Mouse (Mus musculus) T-helper 17 cell (primary cell): ENCODE measurements around the gene Acsm4.

ENCODE experiments used
- in situ Hi-C, 2 experiments: fragments of 300-600 bp; cut with MboI, MseI; formaldehyde crosslinking; loops; 1 replicate in 1 of 2; 2 replicates in 1 of 2; pipeline ENCODE4 v1.15.1; 2025; ENCODE audit warnings: high pct_unique_total_duplicates in 2 of 2

Gene Acsm4

DNA sequence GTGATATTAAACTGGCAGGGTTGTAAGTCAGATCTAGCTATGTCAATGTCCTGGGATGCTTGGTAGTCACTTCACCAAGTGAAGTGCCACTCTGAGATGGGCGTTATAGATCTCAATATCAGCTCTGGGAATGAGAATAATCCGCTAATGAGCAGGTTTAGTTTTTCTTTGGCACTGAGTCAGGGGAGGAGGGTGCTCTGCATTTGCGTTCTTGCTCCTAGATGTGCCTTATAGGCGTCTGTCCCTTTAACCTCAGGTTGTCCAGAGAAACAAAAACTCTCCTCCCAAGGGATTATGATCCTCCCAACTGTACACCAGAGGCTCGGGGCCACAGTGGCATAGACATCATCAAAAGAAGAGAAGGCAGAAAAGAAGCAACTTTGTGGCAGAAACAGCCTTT, at the start of gene Acsm4:
Gene Acsm4, plus strand, starts transcription at position 301 of the 400 bp plus-strand sequence.
- in situ Hi-C loops, result no loop called here

DNA sequence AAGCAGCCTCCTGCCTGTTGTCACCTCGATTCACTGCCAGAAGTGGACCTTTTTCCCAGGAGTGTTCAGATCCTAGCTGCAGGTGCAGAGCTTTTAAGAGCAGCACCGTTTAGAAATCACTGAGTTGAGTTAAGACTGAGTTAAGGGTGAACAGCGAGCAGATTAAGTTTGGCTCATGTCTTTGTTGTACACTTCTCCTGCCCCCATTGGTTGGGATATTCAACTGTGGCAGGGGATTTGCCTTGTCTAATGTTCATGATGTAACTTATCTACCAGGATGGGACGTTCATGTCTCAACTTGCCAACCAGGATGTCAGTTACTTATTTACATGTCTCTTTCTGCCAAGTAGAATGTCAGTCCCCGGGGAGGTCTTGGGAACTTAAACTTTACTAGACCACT, 47.5 kb upstream of the Acsm4 start:
- in situ Hi-C loops, result no loop called here

DNA sequence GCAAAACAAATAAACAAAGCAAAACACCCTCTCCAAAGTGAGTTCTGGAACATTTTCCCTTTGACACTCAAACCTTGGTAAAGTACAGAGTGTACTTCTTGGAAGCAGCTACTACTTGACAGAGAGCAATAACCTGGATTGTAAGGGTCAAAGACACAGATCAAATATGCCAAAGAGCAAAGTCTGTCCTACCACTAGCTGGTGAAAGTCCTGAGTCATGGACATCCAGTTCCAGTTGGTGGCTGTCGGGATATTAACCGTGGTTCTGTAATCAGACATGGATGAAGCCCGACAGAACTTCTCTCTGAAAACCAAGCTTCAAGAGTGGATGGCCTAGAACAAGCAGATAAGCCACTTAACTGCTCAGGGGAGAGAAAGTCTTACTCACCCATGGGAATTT, 21.9 kb upstream of the Acsm4 start:
- in situ Hi-C loops, result no loop called here

DNA sequence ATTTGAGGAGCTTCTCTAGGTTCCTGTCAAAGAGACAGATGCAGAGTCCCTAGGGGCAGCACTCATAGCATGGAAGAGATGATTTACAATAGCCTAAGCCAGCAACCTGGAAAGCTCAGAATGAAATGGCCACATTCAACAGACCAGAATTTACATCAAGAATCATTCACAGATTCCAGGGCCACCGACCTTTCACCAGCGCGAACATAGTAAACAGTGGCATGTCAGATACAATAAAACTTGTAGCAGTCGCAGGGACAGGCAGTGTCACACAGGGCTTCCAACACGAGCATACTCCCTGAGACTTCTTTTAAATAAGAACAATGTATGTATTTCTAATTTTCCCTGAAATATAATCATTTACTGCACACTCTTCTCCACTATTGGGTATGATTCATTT, 19.4 kb upstream of the Acsm4 start:
- in situ Hi-C loops, result loop anchor here in 1 of 2 experiments (10.0 kb wide), 1 partner anchor 1656 kb away; no protein-coding TSS in a partner anchor

DNA sequence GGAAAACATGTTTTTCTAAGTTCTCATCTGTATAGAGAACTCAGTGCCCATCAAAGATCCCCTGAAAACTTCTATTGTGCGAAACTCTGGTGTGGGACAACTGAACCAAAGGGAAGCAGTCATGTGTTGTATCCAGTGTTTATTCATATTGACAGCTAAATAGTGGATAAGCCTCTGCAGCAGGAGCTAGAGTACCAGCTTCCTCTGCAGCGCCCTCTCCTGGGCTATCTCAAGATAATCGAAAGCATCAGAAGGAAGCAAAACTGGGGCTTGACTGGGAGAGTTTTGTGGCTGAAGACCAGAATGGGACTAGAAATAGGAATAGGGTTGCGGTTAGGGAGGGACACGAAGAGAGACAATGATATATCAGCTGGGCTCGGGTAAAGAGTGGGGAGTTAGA, 18.9 kb upstream of the Acsm4 start:
- in situ Hi-C loops, result loop anchor here in 1 of 2 experiments (10.0 kb wide), 1 partner anchor 1656 kb away; no protein-coding TSS in a partner anchor

DNA sequence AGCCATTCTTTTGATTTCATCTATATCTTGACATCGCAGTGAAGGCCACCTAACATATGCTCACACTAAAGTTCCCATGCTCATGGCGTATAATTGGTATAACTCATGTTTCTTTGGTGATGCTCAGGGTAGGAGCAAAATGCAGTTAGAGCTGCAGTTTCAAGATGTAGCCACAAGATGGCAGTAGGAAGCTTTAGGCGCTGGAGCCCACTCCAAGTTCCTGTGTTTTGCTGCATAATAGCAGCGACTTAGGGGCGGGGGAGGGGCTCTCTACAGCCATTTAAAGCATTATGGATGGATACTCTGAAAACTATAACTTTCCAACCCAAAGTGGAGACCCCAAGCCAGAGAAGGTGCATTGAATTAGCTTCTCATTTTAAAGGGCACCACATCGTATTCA, 16.4 kb upstream of the Acsm4 start:
- in situ Hi-C loops, result loop anchor here in 1 of 2 experiments (10.0 kb wide), 1 partner anchor 1659 kb away; no protein-coding TSS in a partner anchor

DNA sequence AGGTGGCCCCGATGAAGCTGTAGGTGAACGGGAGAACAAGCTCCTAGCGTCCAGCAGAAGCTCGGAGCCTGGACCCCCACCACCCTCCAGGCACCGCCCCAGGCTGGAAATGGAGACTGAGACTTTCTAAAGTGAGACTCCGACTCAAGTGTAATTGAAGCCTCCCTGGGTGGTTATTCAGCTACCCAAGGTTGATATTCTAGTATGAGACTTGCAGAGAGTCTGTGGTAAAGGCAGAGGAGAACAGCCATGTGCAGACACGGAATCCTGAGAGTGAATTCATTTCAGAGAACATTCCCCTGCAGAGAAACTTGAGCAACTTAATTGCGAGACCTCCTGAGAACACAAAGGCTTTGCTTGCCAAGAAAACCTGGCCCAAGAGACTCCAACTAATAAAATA, 9.7 kb upstream of the Acsm4 start:
- in situ Hi-C loops, result no loop called here

DNA sequence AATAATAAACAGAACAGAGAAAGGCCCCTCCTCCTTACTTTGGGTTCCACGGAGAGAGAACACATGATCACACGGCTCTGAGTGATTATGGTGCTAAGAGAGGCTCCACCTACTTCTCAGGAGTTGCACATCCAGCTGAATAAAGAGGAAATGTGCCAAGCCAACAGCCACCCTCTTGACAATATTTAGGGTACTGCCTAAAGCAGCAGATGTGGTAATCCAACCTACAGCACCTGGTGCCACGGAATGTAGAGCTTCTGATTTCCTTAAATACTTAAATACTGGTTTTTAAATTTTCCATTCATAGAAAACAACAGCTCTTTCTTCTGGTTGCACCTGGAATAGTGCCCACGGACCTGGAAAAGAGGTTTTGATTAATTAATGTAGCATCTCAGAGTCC, 7.1 kb upstream of the Acsm4 start:
- in situ Hi-C loops, result no loop called here

DNA sequence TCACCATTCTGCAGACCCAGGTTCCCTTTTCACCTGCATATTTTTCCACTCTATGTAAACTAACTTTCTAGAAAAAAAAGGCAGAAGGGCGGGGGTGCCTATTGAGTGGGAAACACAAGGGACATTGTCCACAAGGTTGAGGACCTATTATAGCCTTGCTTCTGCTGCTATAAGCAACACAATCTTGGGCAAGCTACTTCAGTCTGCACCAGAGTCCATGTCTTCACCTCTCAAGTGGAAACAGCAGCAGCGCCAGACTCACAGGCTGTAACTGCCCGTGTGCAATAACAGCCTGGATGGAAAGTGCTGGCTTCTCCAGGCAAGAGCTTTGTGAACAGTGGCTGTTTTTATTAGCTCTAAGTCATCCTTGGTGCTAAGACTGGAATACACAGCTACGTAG, 2.5 kb downstream of the Acsm4 start:
- in situ Hi-C loops, result no loop called here

DNA sequence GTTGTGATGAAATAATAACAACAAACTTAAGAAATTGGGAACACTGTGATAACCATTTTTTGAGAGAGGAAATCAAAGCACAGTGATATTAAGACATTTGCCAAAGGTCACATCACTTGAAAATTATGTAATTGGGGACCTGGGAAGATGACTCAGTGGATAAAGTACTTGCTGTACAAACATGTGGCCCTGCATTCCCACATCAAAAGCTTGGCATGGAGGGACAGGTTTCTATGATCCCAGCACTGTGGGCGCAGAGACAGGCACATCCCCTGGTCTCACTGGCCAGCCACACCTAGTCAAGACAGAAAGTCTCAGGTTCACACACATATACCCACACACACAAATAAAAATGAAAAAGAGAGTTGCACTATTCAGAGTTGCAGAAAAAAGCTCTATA, 5.1 kb downstream of the Acsm4 start:
- in situ Hi-C loops, result no loop called here

DNA sequence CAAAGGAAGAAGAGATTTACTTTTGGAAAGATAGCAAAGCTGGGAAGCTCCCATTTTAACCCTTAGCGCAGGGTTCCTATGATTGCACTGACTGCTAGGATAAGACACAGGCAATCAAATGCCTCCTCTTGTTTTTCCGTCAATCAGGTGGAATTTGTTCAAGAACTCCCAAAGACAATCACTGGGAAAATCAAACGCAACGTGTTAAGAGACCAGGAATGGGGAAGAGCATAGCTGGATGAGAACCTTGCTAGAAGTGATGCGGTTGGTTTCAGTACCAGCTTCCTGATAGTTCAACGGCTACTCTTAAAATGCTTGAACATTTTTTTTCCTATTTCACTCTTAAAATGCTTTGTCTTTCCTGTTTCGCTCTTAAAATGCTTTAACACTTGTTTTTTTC, 24.3 kb downstream of the Acsm4 start:
- in situ Hi-C loops, result no loop called here

DNA sequence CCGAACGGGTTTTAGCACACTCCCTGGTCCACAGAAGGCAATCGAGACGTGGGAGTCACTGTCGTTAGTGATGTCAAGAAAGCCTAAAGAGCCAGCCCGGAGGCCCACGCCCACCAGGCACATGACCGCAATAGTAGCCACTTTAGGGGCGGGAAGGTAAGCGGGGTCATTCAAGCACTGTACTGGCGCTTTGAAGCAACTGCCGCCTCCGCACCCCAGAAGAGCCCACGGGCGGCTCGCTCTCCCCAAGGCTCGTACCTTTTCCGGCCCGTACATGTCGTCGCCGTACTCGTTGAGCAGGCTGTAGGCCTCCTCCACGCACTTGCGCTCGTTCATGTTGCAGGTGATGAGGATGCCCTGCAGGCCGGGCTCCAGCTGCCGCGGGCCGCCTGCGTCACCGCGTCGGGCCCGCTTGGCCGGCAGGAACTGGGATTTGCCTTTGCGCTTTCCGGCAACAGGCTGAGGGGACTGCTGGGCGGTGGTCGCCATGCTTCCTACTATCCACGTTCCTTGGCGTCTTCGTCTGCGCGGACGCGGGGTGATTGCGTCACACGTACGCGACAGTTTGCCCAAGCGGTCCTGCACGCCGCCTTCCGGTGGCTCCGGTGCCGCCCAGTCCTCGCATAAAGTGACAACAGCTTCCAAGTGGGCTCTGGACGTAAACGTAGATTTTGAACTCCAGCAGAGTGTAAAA, 30.6 kb downstream of the Acsm4 start, which contains the start of gene Thumpd1:
Gene Thumpd1, minus strand, starts transcription at position 546 of the 694 bp plus-strand sequence.
- in situ Hi-C loops, result loop anchor here in 1 of 2 experiments (5.0 kb wide), 1 partner anchor 912 kb away; no protein-coding TSS in a partner anchor

DNA sequence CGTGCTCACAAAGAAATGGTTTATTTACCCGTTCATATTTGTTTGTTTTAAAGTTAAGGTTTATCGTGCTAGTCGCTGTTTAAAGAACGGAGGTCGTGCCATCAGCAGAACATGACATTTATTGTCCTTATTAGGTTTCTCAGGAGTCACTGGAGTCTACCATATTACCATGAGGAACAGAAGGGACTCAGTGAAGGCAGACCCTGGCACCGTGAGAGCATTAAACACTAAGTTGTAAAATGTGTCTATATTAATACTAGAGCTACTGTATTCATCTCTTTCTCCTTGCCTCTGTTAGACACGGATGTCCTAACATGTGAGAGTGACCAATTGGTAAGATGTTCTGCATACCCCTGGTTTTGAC, 31.1 kb downstream of the Acsm4 start:
- in situ Hi-C loops, result loop anchor here in 1 of 2 experiments (5.0 kb wide), 1 partner anchor 911 kb away; no protein-coding TSS in a partner anchor

DNA sequence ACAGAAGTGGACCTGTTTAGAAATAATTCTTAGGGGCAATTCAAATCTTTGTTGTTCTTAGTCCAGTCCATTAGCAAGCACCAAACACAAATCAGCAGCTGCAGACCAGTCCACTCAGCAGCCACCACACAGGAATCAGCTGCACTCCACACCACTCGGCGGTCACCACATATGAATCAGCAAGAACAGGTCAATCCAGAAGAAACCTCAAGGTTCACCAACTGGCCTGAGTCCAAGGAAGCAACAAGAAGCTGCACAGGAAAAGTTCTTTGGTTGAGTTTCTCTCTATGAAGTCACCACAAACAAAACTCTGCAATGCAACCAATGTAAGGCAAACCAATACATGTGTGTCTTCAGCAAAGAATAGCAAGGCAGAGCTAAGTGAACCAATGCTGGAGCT, 37.8 kb downstream of the Acsm4 start:
- in situ Hi-C loops, result no loop called here

DNA sequence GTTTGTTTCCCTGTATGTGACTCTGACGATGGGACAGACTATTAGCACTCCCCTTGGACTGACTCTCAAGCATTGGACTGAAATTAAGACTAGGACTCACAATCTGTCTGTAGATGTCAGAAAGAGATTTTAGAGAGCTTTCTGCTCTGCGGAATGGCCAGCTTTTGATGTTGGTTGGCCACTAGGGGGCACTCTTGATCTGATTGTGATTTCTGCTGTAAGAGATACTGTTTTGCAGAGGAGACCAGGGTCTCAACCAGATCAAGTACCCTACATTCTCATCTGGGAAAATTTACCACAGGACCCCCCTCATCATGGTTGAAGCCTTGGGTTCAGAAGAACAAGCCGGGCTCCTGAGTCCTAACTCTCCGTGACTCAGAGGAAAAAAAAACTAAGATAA, 41.4 kb downstream of the Acsm4 start:
- in situ Hi-C loops, result loop anchor here in 1 of 2 experiments (10.0 kb wide), 1 partner anchor 314 kb away; no protein-coding TSS in a partner anchor

DNA sequence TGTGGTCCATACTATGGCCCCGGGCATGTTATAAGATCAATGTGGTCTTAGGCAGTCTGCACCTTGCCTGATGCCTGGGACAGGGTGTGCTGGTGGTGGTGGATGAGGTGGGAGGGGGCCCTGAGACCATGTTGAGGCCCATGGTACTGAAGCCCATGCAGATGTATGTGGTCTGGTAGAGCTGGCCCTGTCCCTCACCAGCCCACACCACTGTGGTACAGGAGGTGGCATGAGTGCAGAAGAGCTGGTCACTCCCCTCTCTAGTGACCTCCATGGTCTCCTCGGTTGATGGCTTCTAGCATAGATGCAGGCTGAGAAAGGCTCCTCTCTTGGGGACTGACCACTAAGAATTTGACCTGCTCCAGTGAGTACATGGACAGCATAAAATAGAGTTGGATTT, 49.1 kb downstream of the Acsm4 start:
- in situ Hi-C loops, result loop anchor here in 1 of 2 experiments (10.0 kb wide), 1 partner anchor 306 kb away; no protein-coding TSS in a partner anchor

DNA sequence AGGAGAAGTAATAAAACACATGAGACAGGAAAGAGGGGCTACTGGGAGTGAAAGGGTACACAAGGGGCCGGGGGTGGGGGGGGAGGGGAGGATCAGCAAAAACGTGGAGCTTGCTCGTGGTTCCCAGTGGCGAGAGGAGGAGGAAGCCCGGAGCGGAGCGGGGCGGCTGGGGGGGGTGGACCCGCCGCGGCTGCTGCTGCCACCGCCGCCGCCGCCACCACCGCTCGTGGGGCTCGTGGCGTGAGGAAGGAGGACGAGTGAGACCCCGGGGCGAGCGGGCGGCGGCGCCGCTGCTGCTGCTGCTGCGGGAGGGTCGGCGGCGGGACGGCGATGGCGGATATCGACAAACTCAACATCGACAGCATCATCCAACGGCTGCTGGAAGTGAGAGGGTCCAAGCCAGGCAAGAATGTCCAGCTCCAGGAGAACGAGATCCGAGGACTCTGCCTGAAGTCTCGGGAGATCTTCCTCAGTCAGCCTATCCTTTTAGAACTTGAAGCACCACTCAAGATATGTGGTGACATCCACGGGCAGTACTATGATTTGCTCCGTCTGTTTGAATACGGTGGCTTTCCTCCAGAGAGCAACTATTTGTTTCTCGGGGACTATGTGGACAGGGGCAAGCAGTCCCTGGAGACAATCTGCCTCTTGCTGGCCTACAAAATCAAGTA, 50.1 kb downstream of the Acsm4 start:
- in situ Hi-C loops, result loop anchor here in 1 of 2 experiments (10.0 kb wide), 1 partner anchor 305 kb away; no protein-coding TSS in a partner anchor

DNA sequence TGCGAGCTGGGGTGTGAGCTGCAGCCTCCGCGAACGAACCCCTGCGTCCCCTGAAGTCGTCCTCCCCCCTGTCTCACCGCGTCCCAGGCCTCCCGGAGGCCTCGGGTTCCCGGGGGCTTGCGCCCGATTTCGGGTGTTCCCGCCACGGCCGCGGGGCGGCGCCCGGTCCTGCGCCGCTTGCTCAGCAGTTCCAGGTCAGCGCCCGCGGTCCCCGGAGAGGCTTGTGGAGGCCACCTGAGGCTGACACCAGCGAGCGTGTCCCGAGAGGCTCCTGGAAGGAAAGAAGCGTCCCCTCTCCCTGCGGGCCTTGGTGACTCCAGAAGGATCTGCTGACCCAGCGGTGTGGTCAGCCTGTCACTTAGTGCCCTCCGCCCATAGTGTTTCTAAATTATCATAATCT, 54.5 kb downstream of the Acsm4 start:
- in situ Hi-C loops, result no loop called here

DNA sequence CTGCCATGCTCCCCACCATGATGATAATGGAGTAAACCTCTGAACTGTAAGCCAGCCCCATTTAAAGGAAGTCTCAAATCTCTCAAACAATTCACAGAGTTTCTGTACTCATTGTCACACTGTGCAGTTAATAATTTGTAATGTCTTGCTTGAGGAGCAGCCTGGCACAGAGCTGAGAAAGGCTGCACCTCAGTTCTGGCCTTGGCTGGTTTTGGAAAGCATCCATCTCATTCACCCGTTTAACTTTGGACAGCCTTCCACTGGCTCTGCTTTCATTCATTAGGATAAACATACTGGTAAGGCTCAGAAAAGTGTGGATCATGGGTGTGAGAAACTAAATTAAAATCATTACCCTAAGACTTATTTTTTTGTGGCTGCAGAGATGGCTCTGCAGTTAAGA, 56.0 kb downstream of the Acsm4 start:
- in situ Hi-C loops, result no loop called here

DNA sequence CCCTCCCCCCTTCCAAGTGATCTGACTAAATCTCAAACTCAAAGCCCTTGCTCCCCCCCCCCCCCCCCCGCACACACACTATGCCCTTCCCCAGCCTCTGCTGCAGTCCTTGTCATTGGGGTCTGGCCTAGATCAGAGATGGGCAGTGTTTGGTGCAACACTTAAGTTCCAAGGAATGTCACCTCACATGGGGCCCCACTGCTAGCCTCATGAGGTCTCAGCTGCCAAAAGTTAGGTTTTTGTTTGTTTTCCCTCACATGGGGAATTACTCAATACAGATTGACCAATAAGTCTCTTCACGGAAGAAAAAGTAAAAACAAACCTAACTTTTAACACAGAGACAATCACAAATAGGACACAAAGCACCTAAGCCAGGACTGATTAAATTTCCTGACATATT, 58.9 kb downstream of the Acsm4 start:
- in situ Hi-C loops, result no loop called here

DNA sequence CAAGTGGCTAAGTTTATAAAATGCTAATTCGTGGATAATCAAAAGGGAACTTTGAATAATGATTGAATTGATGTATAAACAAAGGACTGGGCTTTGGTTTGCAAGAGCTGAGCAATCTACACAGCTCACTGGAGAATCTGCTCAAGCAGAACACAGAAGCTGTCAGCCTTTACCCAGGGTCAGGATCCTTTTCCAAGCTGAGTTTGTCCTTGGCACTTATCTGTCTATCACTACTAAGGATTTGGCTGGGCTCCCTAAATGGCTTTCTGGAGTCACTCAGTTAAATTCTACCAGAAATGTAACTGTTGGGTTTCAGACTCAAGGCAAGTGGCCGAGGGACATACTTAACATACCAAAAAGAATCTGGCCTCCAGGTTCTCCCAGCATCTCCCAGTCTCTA, 60.1 kb downstream of the Acsm4 start:
- in situ Hi-C loops, result loop anchor here in 1 of 2 experiments (5.0 kb wide), 1 partner anchor 42 kb away; the partner anchor contains the start of genes Eri2 and Rexo5

DNA sequence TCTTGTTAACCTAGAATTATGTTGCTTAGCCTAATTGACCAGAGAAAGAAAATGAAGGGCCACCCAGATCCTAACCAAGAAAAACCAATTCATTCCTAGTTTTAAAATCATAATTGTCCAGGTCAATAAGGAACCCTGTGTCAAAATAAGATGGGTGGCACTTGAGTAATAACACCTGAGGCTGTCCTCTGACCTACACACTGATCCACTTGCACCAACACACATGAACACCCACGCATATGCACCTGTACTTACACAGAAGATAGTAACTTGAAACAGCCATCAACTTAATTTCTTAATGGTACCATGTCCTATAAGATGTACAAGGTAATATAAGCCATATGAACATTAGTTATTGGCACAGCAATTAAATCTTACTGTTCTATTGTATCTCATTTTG, 63.9 kb downstream of the Acsm4 start:
- in situ Hi-C loops, result loop anchor here in 1 of 2 experiments (5.0 kb wide), 1 partner anchor 39 kb away; the partner anchor contains the start of genes Eri2 and Rexo5
